Mouse (Mus musculus): Measurements from ENCODE around the gene Tc2n.
"Not testable (repeated sequence)": the region's sequence is repeated elsewhere in the genome, so short reads cannot be mapped to it uniquely, and the experiment has no call there.

The Tc2n gene

GRCm38 (mm10) chr12:101718054-101718754 is at the start of gene Tc2n:
TSS of gene Tc2n (minus strand) at chr12:101718523.
- peak in 1 of 2 experiments; percentile 5 for DNase-seq (ENCODE audit: low spot score in 2 of 2)

- no peak for DNase-seq (ENCODE audit: low spot score in 2 of 2)
Measured at GRCm38 (mm10) chr12:101767306-101768053, 49.2 kb upstream of the Tc2n start.

- no peak for DNase-seq (ENCODE audit: low spot score in 2 of 2)
Measured at GRCm38 (mm10) chr12:101766228-101766852, 48.0 kb upstream of the Tc2n start.

GRCm38 (mm10) chr12:101764870-101765269 is 46.5 kb upstream of the Tc2n start:
- no peak for DNase-seq (ENCODE audit: low spot score in 2 of 2)

- DNase-seq (ENCODE audit: low spot score in 2 of 2), result no peak
Measured at GRCm38 (mm10) chr12:101763065-101763464, 44.7 kb upstream of the Tc2n start.

- no peak for DNase-seq (ENCODE audit: low spot score in 2 of 2)
Measured at GRCm38 (mm10) chr12:101762054-101762453, 43.7 kb upstream of the Tc2n start.

- DNase-seq (ENCODE audit: low spot score in 2 of 2), result no peak
Measured at GRCm38 (mm10) chr12:101759440-101760045, 41.2 kb upstream of the Tc2n start.

GRCm38 (mm10) chr12:101758698-101759097 is 40.4 kb upstream of the Tc2n start:
- no peak for DNase-seq (ENCODE audit: low spot score in 2 of 2)

GRCm38 (mm10) chr12:101742375-101742774 is 24.1 kb upstream of the Tc2n start:
- DNase-seq (ENCODE audit: low spot score in 2 of 2), result no peak

- no peak for DNase-seq (ENCODE audit: low spot score in 2 of 2)
Measured at GRCm38 (mm10) chr12:101740486-101740885, 22.2 kb upstream of the Tc2n start.

- no peak for DNase-seq (ENCODE audit: low spot score in 2 of 2)
Measured at GRCm38 (mm10) chr12:101740045-101740444, 21.7 kb upstream of the Tc2n start.

- no peak for DNase-seq (ENCODE audit: low spot score in 2 of 2)
Measured at GRCm38 (mm10) chr12:101718755-101719150, 430 bp upstream of the Tc2n start.

- DNase-seq (ENCODE audit: low spot score in 2 of 2), result no peak
Measured at GRCm38 (mm10) chr12:101699176-101699575, 19.1 kb downstream of the Tc2n start.

GRCm38 (mm10) chr12:101696521-101696920 is 21.8 kb downstream of the Tc2n start:
- DNase-seq (ENCODE audit: low spot score in 2 of 2), result no peak

GRCm38 (mm10) chr12:101680538-101680937 is 37.8 kb downstream of the Tc2n start:
- no peak for DNase-seq (ENCODE audit: low spot score in 2 of 2)

- DNase-seq (ENCODE audit: low spot score in 2 of 2), result no peak
Measured at GRCm38 (mm10) chr12:101667502-101667901, 50.8 kb downstream of the Tc2n start.

GRCm38 (mm10) chr12:101633137-101633536 is 85.2 kb downstream of the Tc2n start:
- DNase-seq (ENCODE audit: low spot score in 2 of 2), result no peak

GRCm38 (mm10) chr12:101606622-101607021 is 111.7 kb downstream of the Tc2n start:
- not testable (repeated sequence) for DNase-seq (ENCODE audit: low spot score in 2 of 2)
